Comparison of ENCODE assay signal across 11 mouse cellular contexts in the genomic region with DNA sequence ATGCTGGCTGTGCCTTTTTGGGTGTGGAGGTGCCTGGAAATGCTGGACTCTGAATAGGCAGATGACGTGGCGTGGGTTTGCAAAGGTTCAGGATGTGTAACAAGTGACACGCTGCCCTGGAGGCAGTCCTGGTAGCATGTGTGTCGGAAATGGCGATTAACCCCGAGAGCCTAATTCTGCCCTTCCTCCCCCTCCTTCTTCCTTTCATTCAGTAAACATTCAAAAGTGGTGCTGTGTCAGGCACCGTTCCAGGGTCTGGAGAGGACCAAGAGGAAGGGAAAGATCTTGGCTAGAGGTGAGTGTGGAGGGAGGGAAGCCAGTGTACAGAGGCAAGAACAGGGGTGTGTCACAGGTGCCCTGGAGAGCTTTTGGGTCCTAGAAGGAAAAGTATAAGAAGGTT.
DNase-seq lines count a peak whose midpoint lies in the region; ATAC-seq and TF ChIP-seq lines count a peak whose summit lies in the region.
"Had no signal": no experiment of that assay in that cellular context is flagged by ENCODE, and none has a peak within 500 bp of the region (broad histone marks: within the 10 kb centered on the region; RNA-seq: fewer than 3 reads in every experiment).

No protein-coding gene starts in this region.

- H3K9ac ChIP-seq in liver, adult 2 months (ENCODE audit: low read depth, low read length) = no peak overlapping the region
- H3K9ac ChIP-seq in liver, embryonic 12.5 days = no peak overlapping the region
- H3K9ac ChIP-seq in heart, postnatal 0 days (replicated peaks; ENCODE audit: low read depth, low read length) = no peak overlapping the region
- H3K9ac ChIP-seq: embryonic facial prominence, embryonic 15.5 days; heart, embryonic 13.5 days; midbrain, embryonic 12.5 days had no signal

- TF ChIP-seq CTCF in liver, adult 2 months (IDR thresholded peaks at IDR 0.05; ENCODE audit: low read depth, low read length) = no peak
- TF ChIP-seq CTCF in heart, postnatal 0 days (IDR thresholded peaks at IDR 0.05; ENCODE audit: low read depth) = no peak
- TF ChIP-seq CTCF in small intestine, adult 2 months (IDR thresholded peaks at IDR 0.05; ENCODE audit: extremely low read depth, insufficient read length, insufficient replicate concordance, low read depth, low read length) = no peak

- H3K9me3 ChIP-seq in liver, embryonic 12.5 days (replicated peaks) = no peaks in the 10 kb centered on the region
- no peaks in the 10 kb centered on the region for H3K9me3 ChIP-seq in heart, postnatal 0 days (replicated peaks; ENCODE audit: control insufficient read depth, low read length)
- H3K9me3 ChIP-seq: embryonic facial prominence, embryonic 15.5 days; heart, embryonic 13.5 days; midbrain, embryonic 12.5 days had no signal

- DNase-seq in liver, adult 2 months (ENCODE audit: extremely low read depth, low read depth, low spot score) = peak; percentile 18
- DNase-seq in heart, postnatal 0 days (ENCODE audit: low spot score) = peak; percentile 32
- peak; percentile 53 for DNase-seq in kidney, postnatal 14 days
- no peak for DNase-seq in spleen, postnatal 14 days (ENCODE audit: low spot score in 2 of 2)
- no peak for DNase-seq in thymus, postnatal 4 days

- H3K4me1 ChIP-seq in liver, adult 2 months (ENCODE audit: control insufficient read depth, insufficient read depth, low read length) = no peaks in the 10 kb centered on the region
- peaks cover 6% of the 10 kb centered on the region; the same call in 1 of the 2 replicates for H3K4me1 ChIP-seq in liver, embryonic 12.5 days
- no peaks in the 10 kb centered on the region for H3K4me1 ChIP-seq in heart, postnatal 0 days (ENCODE audit: control insufficient read depth, insufficient read depth)
- peaks cover 12% of the 10 kb centered on the region for H3K4me1 ChIP-seq in small intestine, adult 2 months (ENCODE audit: control insufficient read depth, insufficient read depth, insufficient read length, low read length)

- no peaks in the 10 kb centered on the region for H3K27me3 ChIP-seq in liver, adult 2 months (ENCODE audit: control insufficient read depth, insufficient read depth, low read length)
- H3K27me3 ChIP-seq in liver, embryonic 12.5 days (replicated peaks) = peaks cover 8% of the 10 kb centered on the region; the same call in 1 of the 2 replicates
- 0 out of 2 replicates have a peak, but pooled peaks cover 7% of the 10 kb centered on the region for H3K27me3 ChIP-seq in heart, postnatal 0 days (ENCODE audit: control insufficient read depth, insufficient read depth, low read length)
- no peaks in the 10 kb centered on the region for H3K27me3 ChIP-seq in small intestine, adult 2 months (ENCODE audit: control insufficient read depth, insufficient read depth, low read length)
- H3K27me3 ChIP-seq: embryonic facial prominence, embryonic 15.5 days had no signal

- no peak overlapping the region for H3K4me2 ChIP-seq in liver, embryonic 12.5 days
- H3K4me2 ChIP-seq in heart, postnatal 0 days (ENCODE audit: low read depth, low read length) = no peak overlapping the region
- H3K4me2 ChIP-seq: embryonic facial prominence, embryonic 15.5 days; heart, embryonic 13.5 days; midbrain, embryonic 12.5 days had no signal

- no peaks in the 10 kb centered on the region for H3K79me2 ChIP-seq in liver, adult 2 months (ENCODE audit: control insufficient read depth, insufficient read depth, low read length)

- H3K4me3 ChIP-seq in liver, adult 2 months (ENCODE audit: insufficient read depth, low read depth, low read length) = no peak overlapping the region
- H3K4me3 ChIP-seq in liver, embryonic 12.5 days = no peak overlapping the region
- no peak overlapping the region for H3K4me3 ChIP-seq in heart, postnatal 0 days (ENCODE audit: low read depth, low read length)
- H3K4me3 ChIP-seq in small intestine, adult 2 months (ENCODE audit: low read depth, low read length) = 0 out of 2 replicates have a peak overlapping the region, but pooled peaks have one; percentile 2
- H3K4me3 ChIP-seq: embryonic facial prominence, embryonic 15.5 days; heart, embryonic 13.5 days; midbrain, embryonic 12.5 days had no signal

- TF ChIP-seq POLR2A in liver, adult 2 months (IDR thresholded peaks at IDR 0.05; ENCODE audit: extremely low read depth, insufficient read depth, low read length) = no peak
- TF ChIP-seq POLR2A in small intestine, adult 2 months (IDR thresholded peaks at IDR 0.05; ENCODE audit: low read depth, low read length) = no peak

- H3K36me3 ChIP-seq in liver, adult 2 months (ENCODE audit: control insufficient read depth, insufficient read depth, low read length) = no peaks in the 10 kb centered on the region
- no peaks in the 10 kb centered on the region for H3K36me3 ChIP-seq in liver, embryonic 12.5 days
- H3K36me3 ChIP-seq in heart, postnatal 0 days (replicated peaks; ENCODE audit: control insufficient read depth, insufficient read depth, low read length) = no peaks in the 10 kb centered on the region
- no peaks in the 10 kb centered on the region for H3K36me3 ChIP-seq in small intestine, adult 2 months (ENCODE audit: control insufficient read depth, insufficient read depth, low read length)
- H3K36me3 ChIP-seq: embryonic facial prominence, embryonic 15.5 days; heart, embryonic 13.5 days; midbrain, embryonic 12.5 days had no signal

- H3K27ac ChIP-seq in liver, adult 2 months (replicated peaks; ENCODE audit: insufficient read depth, low read depth, low read length) = no peak overlapping the region
- no peak overlapping the region for H3K27ac ChIP-seq in liver, embryonic 12.5 days
- H3K27ac ChIP-seq in heart, postnatal 0 days (ENCODE audit: low read depth) = no peak overlapping the region
- H3K27ac ChIP-seq in small intestine, adult 2 months (ENCODE audit: insufficient read depth, low read depth, low read length) = no peak overlapping the region
- H3K27ac ChIP-seq: embryonic facial prominence, embryonic 15.5 days; heart, embryonic 13.5 days; midbrain, embryonic 12.5 days had no signal

- no peak for ATAC-seq in liver, embryonic 12.5 days
- ATAC-seq in heart, postnatal 0 days (ENCODE audit: insufficient read depth, low read depth) = peak; percentile 51
- ATAC-seq in granulocyte monocyte progenitor cell, adult 5-6 weeks (replicated peaks; ENCODE audit: poor library complexity, severe bottlenecking) = no peak

- WGBS in liver, adult 2 months = 28% methylated on average over 7 of the region's 7 CpGs
- 42% methylated on average over 7 of the region's 7 CpGs for WGBS in liver, embryonic 12.5 days (ENCODE audit: insufficient replicate concordance)
- 65% methylated on average over 7 of the region's 7 CpGs for WGBS in heart, postnatal 0 days
- WGBS in small intestine, adult 2 months = 11% methylated on average over 7 of the region's 7 CpGs

- TF ChIP-seq EP300 in heart, postnatal 0 days (IDR thresholded peaks at IDR 0.05; ENCODE audit: low read depth) = no peak

Comparison
In these comparisons a context has a peak if more than half of its experiments do, and no peak if none do; other contexts are left out.
1. DNase-seq: peak in liver, adult 2 months (single experiment), heart, postnatal 0 days (single experiment) and kidney, postnatal 14 days (single experiment); none in spleen, postnatal 14 days (0 of 2) and thymus, postnatal 4 days (single experiment).